Comparison of ENCODE assay signal across 8 mouse cellular contexts in the genomic region with DNA sequence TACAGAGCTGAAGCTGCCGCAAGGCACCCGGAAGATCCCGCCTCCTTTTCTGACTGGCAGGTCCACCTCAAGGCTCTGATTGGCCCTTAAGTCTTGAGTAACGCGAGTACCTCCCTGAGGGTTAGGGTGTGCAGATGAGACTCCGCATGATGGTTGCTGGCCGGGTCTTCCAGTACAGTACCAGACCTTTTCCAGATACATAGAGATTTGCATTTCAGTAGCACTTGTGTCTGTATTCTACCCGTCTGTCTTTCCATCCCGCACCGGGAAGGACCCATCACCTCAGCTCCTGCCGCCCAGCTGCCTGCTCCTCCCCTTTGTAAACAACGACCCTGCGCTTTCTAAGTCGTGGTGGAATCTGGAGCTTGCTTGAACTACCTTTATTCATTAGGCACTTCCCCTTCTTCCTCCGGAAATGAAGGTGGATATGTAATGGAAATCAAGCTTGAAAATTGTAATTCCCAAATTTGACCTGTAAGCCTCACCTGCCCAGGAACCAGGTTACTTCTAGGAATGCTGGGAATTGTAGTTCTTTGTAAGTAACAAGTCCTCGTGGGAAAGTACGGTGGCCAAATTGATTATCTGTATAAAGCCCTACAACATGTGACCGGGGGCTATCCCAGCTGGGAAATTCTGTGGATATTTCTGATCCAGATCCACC. TPM values are rescaled to one million over a fixed set of nuclear protein-coding genes. Genes with fewer than 3 reads are reported as not detected.
DNase-seq lines count a peak whose midpoint lies in the region; ATAC-seq lines count a peak whose summit lies in the region.

TSS of gene Gm20449 (minus strand) at position 29 of the 661 bp plus-strand sequence.
TSS of gene AW146154 (minus strand) at position 502 of the 661 bp plus-strand sequence.

- H3K9ac ChIP-seq in hindbrain, embryonic 11.5 days (ENCODE audit: low read depth, low read length): peak within 1 kb of the TSS; percentile 39

- H3K27ac ChIP-seq in hindbrain, embryonic 11.5 days (ENCODE audit: low read depth, low read length): no peak within 1 kb of the TSS

- no peaks in the 10 kb centered on the region for H3K36me3 ChIP-seq in hindbrain, embryonic 11.5 days (ENCODE audit: control insufficient read depth, insufficient read depth, low read length)

- H3K4me1 ChIP-seq in hindbrain, embryonic 11.5 days (replicated peaks; ENCODE audit: control insufficient read depth, insufficient read depth, low read length): no peaks in the 10 kb centered on the region

- H3K4me3 ChIP-seq in hindbrain, embryonic 11.5 days (ENCODE audit: low read depth, low read length): peak within 1 kb of the TSS; percentile 49

- H3K9me3 ChIP-seq in hindbrain, embryonic 11.5 days (ENCODE audit: control insufficient read depth, low read length): peaks cover 6% of the 10 kb centered on the region

- H3K27me3 ChIP-seq in hindbrain, embryonic 11.5 days (ENCODE audit: control insufficient read depth, insufficient read depth, low read length): no peaks in the 10 kb centered on the region

- WGBS in hindbrain, embryonic 11.5 days: under 1% methylated on average over 18 of the region's 18 CpGs

- H3K4me2 ChIP-seq in hindbrain, embryonic 11.5 days (replicated peaks; ENCODE audit: low read depth, low read length): peak within 1 kb of the TSS; percentile 66

- peak; percentile 89 for DNase-seq in Muller cell, postnatal 12 days (ENCODE audit: inconsistent ontology term)
- peak; percentile 98 for DNase-seq in cerebellum, adult 9-11 months
- DNase-seq in frontal cortex, adult 2 months (ENCODE audit: extremely low spot score in 1 of 2, low spot score in 1 of 2): peak; percentile 99
- DNase-seq in hindbrain, embryonic 11.5 days (ENCODE audit: low spot score): peak; percentile 86
- peak; percentile 99 for DNase-seq in layer of hippocampus, postnatal 10 days (ENCODE audit: low spot score in 2 of 2)
- DNase-seq in lung, postnatal 10 days: peak; percentile 99
- DNase-seq in ovary, postnatal 36 days (ENCODE audit: low spot score): peak; percentile 96
- peak; percentile 96 for DNase-seq in thymus, postnatal 25 days

- peak; percentile 98 for ATAC-seq in hindbrain, embryonic 11.5 days (ENCODE audit: low FRiP score)

RNA-seq across cellular contexts. Expression of gene Gm20449, which starts in this region (rescaled TPM):
- 0.21 and 0.32 TPM in 2 replicates for polyA plus RNA-seq in frontal cortex, adult 2 months (2012; rRNA removed)
- 0.07 and 0.09 TPM in 2 replicates for polyA plus RNA-seq in hindbrain, embryonic 11.5 days (2014; fragmentation: Nextera tagmentation; extraction: Ambion mirVana)
- under 1 TPM; 0.18 to 0.38 TPM for total RNA-seq in layer of hippocampus, postnatal 10 days (2021)

RNA-seq across cellular contexts. Expression of gene AW146154, which starts in this region (rescaled TPM):
- 7.4 and 7.5 TPM in 2 replicates for polyA plus RNA-seq in frontal cortex, adult 2 months (2012; rRNA removed)
- polyA plus RNA-seq in hindbrain, embryonic 11.5 days (2014; fragmentation: Nextera tagmentation; extraction: Ambion mirVana): 6.3 and 6.4 TPM in 2 replicates
- total RNA-seq in layer of hippocampus, postnatal 10 days (2021): 10 to 100 TPM in 1 of 2 experiments, 1 to 10 TPM in 1; 9.7 to 10.1 TPM
